Mouse (Mus musculus) G1E (cell line): ENCODE measurements around the gene Olfr381.
"Not testable (repeated sequence)": the region's sequence is repeated elsewhere in the genome, so short reads cannot be mapped to it uniquely, and the experiment has no call there.

Source experiments
- CTCF ChIP-seq: IDR thresholded peaks from 2 replicates; pipeline ENCODE4 v1.5.1; 2012; ENCODE audit warnings: low read depth, low read length, inconsistent platforms, mixed read lengths
- GATA1 ChIP-seq: IDR thresholded peaks from 2 replicates; pipeline ENCODE4 v1.6.1; 2012; ENCODE audit warnings: borderline replicate concordance, low read length, inconsistent platforms, mixed read lengths
- POLR2AphosphoS5 ChIP-seq: IDR thresholded peaks from 2 replicates; pipeline ENCODE4 v1.6.1; 2012; ENCODE audit warnings: low read depth, low read length, inconsistent platforms; ENCODE audit not compliant: insufficient replicate concordance

DNA sequence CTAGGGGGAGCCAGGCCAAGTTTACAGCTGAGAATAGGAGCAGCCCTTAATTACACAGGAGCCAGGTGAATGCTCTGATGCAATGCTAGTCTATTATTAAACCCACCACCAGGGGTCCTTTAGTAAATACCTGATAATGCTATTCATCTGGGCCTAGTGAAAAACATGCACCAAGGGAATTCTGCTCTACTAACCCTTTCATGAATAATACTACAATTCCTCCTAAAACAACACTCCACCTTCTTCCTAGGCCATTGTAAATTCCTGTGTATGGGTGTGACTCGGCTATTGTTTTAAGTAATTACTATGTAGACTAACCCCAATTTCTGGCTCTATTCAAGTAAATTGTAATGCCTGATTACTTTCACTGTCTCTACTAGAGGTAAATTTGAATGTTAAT lies 37.6 kb upstream of the Olfr381 start:
- not testable (repeated sequence) for TF ChIP-seq CTCF, GATA1, POLR2AphosphoS5
